Mouse (Mus musculus) frontal cortex, adult 2 months (tissue): ENCODE results near the gene Grb10. TPM values are rescaled to one million over a fixed set of nuclear protein-coding genes. Genes with fewer than 3 reads are reported as not detected.

Experiments used
- DNase-seq, 2 experiments: peaks; one replicate each; pipeline ENCODE4 v3.0.0; 2022; ENCODE audit warnings: low spot score in 1 of 2; ENCODE audit errors: extremely low spot score in 1 of 2
- polyA plus RNA-seq: library from polyadenylated mRNA; depleted of rRNA; stranded (reverse); fragments of >200 nt; gene quantifications from 2 replicates; pipeline ENCODE4 v1.2.3, GENCODE M21; 2012; rRNA removed

Gene Grb10
- polyA plus RNA-seq, 1 experiment = 35.6 TPM

DNA sequence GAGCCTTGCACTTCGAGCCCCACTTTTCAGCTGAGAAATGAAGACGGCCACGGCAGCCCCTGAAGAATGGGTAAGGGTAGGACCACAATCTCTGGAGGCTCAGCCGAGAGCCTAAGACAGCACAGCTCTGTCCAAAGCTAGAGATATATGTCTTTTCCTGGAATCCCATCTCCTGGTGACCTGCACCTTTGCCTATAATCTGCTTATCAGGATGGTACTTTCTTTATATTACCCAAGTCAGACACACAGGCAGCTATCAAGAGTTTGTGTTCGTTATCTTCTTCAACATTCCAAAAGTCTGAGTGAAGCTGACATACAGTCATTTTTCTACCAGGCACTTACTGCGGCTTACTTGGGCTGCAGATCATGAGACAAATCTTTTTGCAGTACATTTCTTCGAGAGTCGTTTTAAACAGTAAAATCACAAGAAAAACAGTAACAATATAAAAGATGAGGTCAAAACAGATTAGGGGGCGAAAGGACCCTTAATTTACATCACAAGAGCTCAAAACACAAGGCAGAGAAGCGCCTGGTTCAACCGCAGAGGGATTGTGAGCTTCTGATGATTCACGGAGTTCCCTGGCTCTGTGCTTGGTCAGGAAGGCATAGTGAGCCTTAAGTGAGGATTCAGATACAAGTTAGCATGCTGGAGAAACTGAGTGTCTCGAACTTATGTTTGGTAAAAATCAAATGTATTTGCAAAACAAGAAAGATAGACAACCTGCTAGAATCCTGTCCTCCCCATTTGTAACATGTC, 157.3 kb downstream of the Grb10 start:
- no peak for DNase-seq

Other genes with a start within 250 kb of the Grb10 start
- 0.58 and 0.69 TPM in 2 replicates for gene Fignl1, start 229.7 kb downstream of the Grb10 start, polyA plus RNA-seq
- 8.3 and 9.4 TPM in 2 replicates for gene Ddc, start 140.5 kb downstream of the Grb10 start, polyA plus RNA-seq